Mouse (Mus musculus) left cerebral cortex, adult 9 months (tissue): ENCODE data around the gene Dab1.
A peak's percentile ranks its signal among the peaks of the same experiment; 100 is the strongest.

Experiments used
- DNase-seq, 2 experiments: peaks; one replicate each; pipeline ENCODE4 v3.0.0; 2022; ENCODE audit warnings: low spot score in 2 of 2

The Dab1 gene

GRCm38 (mm10) chr4:104587826-104588225, 968.7 kb downstream of the Dab1 start:
- DNase-seq: no peak

DNA sequence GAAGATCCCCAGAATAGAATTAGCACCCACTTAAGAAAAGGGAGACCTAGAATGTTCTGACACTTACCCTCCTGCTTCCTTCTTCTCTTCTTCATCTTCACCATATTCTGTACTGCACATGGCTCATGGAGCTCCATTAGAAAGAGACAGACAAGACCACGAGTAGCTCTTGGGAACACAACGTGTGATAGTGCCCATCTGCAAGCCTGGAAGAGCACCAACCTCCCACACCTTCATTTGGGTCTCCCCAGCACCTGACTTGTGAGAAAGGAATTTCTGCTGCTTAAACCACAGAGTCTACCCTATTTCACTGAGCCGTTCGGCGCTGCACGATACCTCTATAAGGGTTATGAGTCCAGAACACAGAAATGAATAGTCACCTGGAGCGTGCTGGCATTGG, 977.8 kb downstream of the Dab1 start:
- DNase-seq: peak in 1 of 2 experiments; percentile 31

GRCm38 (mm10) chr4:104597490-104598465, 978.6 kb downstream of the Dab1 start:
- peak in 1 of 2 experiments; percentile 29 for DNase-seq

DNA sequence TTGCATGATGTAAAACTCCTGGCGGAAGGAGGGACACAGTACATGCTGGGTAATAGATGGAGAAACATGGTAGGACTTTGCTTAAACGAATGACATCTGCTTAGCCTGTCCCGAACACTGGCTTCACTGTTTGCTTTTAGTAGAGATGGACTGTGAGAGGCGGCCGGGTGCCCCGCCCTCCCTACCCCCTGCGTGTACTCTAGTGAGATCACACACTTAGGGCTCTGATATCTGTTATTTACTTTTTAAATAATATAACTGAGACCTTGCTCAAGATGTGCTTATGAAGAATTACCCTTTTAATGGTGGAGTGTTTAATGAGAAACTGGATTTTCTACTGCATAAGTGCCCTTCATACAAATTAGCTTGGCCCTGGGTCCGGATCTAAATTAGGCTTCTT, 983.6 kb downstream of the Dab1 start:
- DNase-seq: no peak

- no peak for DNase-seq
Observed at GRCm38 (mm10) chr4:104604298-104604697, 985.1 kb downstream of the Dab1 start.

GRCm38 (mm10) chr4:104606881-104607280, 987.7 kb downstream of the Dab1 start:
- no peak for DNase-seq

DNA sequence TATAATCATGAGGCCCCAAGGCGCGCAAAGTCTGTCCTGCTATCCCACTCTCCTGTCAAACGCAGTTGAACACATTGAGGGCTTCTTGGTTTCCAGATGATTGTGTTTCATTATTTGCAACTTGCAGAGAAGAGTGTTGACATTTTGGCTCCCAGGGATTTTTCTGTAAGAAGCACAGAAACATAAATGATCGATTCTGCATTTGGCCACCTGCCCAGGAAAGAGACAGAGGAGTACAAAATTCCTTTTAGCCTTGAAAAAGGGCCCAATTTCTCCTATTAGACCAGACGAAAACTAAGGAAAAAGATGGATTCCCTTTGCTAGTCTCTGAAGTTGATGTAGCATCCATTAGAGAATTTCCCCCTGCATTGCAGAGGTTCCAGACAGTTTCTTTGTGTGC, 988.5 kb downstream of the Dab1 start:
- DNase-seq: no peak

- no peak for DNase-seq
Observed at GRCm38 (mm10) chr4:104619452-104619851, 1000.3 kb downstream of the Dab1 start.

DNA sequence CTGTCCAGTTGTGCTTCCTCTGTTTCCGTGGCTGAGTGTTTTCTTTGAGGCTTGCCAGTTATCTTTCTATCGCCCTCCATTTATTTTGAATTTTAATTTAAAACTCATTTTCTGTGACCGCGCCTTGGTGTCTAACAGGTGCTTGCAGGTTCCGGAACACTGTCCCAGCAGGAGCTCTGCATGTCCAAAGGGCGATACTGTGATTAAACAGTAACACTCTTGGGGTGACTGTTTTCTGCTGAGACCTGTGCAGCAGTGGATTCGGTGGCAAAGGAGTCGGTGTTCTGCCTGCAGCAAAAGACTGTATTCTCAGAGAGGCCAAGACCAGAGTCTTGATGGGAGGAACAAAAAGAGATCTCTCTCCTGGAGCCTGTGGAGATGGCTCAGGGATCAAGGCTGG, 1006.2 kb downstream of the Dab1 start:
- DNase-seq: no peak

DNA sequence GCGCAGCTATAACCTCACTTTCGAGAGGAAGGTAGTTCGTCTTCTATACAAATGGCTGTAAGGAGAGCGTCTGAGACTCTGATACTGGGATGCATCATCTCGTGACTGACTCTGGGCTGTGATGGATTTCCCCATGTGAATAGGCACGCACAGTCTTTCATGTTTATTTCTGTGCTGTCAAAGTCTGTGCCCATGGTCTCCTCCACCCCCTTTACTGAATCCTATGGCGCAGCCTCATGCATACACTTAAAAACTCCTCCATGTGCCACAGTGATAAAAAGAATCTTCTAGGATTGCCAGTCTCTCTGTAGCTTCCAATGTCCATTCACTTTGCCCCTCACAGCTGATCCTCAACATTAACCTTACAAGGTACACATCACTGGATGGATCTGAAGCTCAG, 1009.5 kb downstream of the Dab1 start:
- no peak for DNase-seq

GRCm38 (mm10) chr4:104637016-104637415, 1017.9 kb downstream of the Dab1 start:
- DNase-seq: no peak

- DNase-seq: no peak
Observed at GRCm38 (mm10) chr4:104640617-104641016, 1021.5 kb downstream of the Dab1 start.

GRCm38 (mm10) chr4:104642761-104643469, 1023.8 kb downstream of the Dab1 start:
- peak in 1 of 2 experiments; percentile 52 for DNase-seq

DNA sequence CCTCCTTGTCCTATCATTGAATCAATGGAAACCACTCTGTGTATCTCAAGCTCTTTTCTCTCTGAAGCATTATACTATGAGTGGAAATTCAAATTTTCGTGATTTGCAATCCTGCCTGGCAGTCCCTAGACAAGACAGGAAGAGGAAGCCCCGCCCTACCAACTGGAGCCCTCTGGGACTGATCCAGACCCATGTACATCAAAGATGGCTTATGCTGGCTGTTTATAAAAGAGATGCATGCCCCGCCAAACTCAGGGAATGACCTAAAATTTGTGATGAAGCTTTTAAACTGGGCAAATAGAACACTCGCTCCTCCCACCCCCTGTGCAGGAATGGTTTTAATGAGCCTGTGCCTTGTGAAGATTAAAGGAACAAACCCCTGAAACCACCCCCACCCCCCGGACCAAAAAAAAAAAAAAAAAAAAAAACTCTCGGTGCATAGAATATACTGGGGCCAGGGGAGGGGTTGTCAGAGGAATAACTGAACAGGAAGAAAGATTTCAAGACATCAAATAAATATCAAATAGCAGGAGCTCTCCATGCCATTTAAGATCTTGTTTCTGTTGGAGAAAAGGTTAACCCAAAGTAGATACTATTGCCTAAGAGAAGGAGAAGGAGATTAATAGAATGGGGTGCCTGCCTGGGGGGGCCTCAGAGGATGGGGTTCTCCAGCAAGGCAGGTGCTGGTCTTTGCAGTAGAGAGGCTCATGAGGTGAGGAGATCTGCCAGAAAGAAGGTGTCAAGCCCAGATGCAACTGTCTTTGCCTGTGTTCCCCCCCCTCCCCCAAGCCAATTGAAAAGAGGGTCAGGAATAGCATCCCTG, 1024.6 kb downstream of the Dab1 start:
- peak in 1 of 2 experiments; percentile 68 for DNase-seq

- no peak for DNase-seq
Observed at GRCm38 (mm10) chr4:104644357-104644630, 1025.1 kb downstream of the Dab1 start.

GRCm38 (mm10) chr4:104644862-104645261, 1025.7 kb downstream of the Dab1 start:
- DNase-seq: no peak

DNA sequence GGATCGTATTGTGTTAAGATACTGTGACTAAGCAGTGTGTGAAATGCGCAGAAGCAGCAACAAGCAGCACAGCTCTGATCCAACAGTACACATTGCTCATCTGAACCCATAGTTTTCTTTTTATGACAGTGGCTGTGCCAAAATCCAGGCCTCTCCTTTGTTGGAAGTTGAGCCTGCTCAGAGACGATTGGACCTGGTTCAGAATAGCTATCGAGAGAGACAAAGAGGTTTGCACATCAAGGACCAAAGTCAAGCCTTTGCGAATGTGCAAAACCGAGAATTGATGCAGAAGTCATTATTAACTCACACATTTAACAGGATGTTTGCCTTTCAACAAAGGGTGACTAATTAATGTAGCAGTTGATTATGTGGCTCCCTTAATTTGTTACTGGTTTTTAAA, 1032.6 kb downstream of the Dab1 start:
- DNase-seq: no peak

DNA sequence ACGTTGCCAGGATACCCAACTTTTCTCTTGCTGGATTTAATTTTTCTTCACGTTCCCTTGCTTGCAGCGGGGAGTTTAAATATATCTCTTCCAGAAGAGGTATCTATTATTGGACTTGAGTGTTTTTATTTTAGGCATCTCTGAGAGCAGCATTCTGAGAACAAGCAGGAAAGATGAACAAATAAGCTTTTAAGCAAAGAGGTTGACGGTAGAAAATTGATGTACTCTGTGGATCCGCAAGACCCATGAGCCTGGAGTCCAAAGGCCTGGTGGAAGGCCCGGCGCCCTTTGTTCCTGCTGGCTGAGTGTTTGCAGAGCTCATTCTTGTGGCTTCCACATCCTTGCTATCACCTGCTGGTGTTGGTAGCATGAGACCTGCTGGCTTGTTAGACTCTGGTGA, 1037.6 kb downstream of the Dab1 start:
- peak; percentile 41 to 59 for DNase-seq

GRCm38 (mm10) chr4:104662841-104663614, 1043.9 kb downstream of the Dab1 start:
- peak; percentile 40 to 53 for DNase-seq

DNA sequence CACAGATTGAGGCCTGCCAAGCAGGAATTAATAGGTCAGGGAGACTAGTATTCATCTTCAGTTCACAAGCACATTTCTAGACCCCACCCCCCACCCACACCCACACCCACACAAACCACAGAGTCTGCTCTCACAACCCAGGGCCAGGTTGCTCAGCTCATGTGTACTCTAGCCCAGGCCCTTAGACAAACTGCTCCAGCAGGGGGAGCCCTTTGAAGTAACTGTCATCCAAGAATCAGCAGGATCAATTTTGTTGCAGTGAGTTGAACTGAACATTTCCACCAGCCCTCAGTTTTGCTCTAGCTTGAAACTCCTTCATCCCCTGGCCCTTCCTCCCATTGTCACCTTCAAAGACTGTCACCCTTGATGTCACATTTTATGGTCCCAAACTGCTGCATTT, 1046.4 kb downstream of the Dab1 start:
- peak in 1 of 2 experiments; percentile 64 for DNase-seq

- no peak for DNase-seq
Observed at GRCm38 (mm10) chr4:104666831-104667551, 1047.8 kb downstream of the Dab1 start.
